Mouse (Mus musculus) forebrain, embryonic 14.5 days (tissue): ENCODE data around the gene Calcoco1. TPM values are rescaled to one million over a fixed set of nuclear protein-coding genes. Genes with fewer than 3 reads are reported as not detected.

Experiments used
- ATAC-seq: fragments of 200-750 bp; cut with Nextera tagmentation; 2 replicates; pipeline ENCODE4 v1.8.0; 2017; ENCODE audit warnings: mild to moderate bottlenecking, moderate library complexity
- DNase-seq: peaks from one replicate; pipeline ENCODE4 v3.0.0-alpha.2; 2015; ENCODE audit warnings: low spot score
- H3K27ac ChIP-seq: fragments of 300-500 bp; sonication (generic); 2 replicates; pipeline ENCODE4 v1.5.1; 2014; ENCODE audit warnings: low read depth, mild to moderate bottlenecking, control low read depth, low read length, moderate library complexity
- H3K27me3 ChIP-seq: fragments of 300-500 bp; sonication (generic); replicated peaks from 2 replicates; pipeline ENCODE4 v1.6.1; 2014; ENCODE audit warnings: low read length, control low read depth, mixed read lengths; ENCODE audit not compliant: control insufficient read depth, insufficient read depth
- H3K36me3 ChIP-seq: fragments of 300-500 bp; sonication (generic); 2 replicates; pipeline ENCODE4 v1.6.1; 2014; ENCODE audit warnings: low read length, control low read depth; ENCODE audit not compliant: control insufficient read depth, insufficient read depth
- H3K4me1 ChIP-seq: fragments of 300-500 bp; sonication (generic); 2 replicates; pipeline ENCODE4 v1.6.1; 2014; ENCODE audit warnings: antibody characterized with exemption, low read length, control low read depth; ENCODE audit not compliant: control insufficient read depth, insufficient read depth
- H3K4me2 ChIP-seq: fragments of 300-500 bp; sonication (generic); 2 replicates; pipeline ENCODE4 v1.6.1; 2014; ENCODE audit warnings: mild to moderate bottlenecking, control low read depth, low read length
- H3K4me3 ChIP-seq: fragments of 300-500 bp; sonication (generic); 2 replicates; pipeline ENCODE4 v1.5.1; 2014; ENCODE audit warnings: low read depth, low read length, control low read depth
- H3K9ac ChIP-seq: fragments of 300-500 bp; sonication (generic); 2 replicates; pipeline ENCODE4 v1.6.1; 2014; ENCODE audit warnings: mild to moderate bottlenecking, low read length, control low read depth, moderate library complexity
- H3K9me3 ChIP-seq: fragments of 300-500 bp; sonication (generic); replicated peaks from 2 replicates; pipeline ENCODE4 v1.6.1; 2016; ENCODE audit warnings: low read length, control low read depth, mixed read lengths; ENCODE audit not compliant: control insufficient read depth
- WGBS: fragments of 180-500 bp; shearing (Covaris S2); extraction: QIAGEN DNeasy Blood & Tissue Kit; methylation state at CpG from one replicate; pipeline ENCODE4 v1.1.7; 2014; 5-methylcytosine and 5-hydroxymethylcytosine counted together
- polyA plus RNA-seq: library from polyadenylated mRNA; unstranded; fragments of >200 nt; fragmentation: Nextera tagmentation; extraction: Ambion mirVana; gene quantifications from 2 replicates; pipeline ENCODE4 v1.2.1, GENCODE M21; 2014

Calcoco1 gene
- polyA plus RNA-seq, 1 experiment from 2014 or later = 48.2 TPM

DNA sequence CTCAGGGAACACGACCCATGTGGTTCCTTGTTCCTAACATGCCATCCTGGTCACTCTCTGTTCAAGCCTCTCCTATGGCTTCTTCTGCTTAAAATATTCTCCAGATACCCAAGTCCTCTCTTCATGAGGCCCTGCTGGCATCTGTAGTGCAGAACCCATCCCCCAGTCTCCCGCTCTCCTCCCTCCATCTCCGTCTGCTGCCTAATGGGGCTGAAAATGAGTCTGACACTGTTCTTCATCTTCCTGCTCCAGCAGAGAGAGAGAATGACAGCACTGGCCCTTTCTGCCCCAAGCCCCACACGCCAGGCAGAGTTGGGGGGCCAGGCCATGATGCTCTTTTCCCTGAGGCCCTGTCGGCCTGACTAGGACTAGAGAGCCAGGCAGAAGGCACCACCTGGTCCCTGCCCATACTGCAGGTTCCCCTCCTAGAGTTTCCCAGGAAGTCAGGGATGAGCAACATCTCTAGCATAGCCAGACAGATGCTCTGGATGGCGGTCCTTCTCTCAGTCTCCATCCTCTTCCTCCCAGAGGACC is 14.2 kb downstream of the Calcoco1 start:
- H3K36me3 ChIP-seq = peaks cover 63% of the 10 kb centered on the region
- DNase-seq (peak; percentile 42), ATAC-seq (no peak)
- H3K9me3 ChIP-seq = no peaks in the 10 kb centered on the region
- peaks cover 6% of the 10 kb centered on the region for H3K4me1 ChIP-seq
- no peak overlapping the region for H3K9ac ChIP-seq
- H3K27ac ChIP-seq = no peak overlapping the region; the same call in 1 of the 2 replicates
- no peak overlapping the region for H3K4me3 ChIP-seq
- WGBS = 61% methylated on average over 6 of the region's 6 CpGs
- H3K27me3 ChIP-seq = no peaks in the 10 kb centered on the region
- H3K4me2 ChIP-seq = no peak overlapping the region

DNA sequence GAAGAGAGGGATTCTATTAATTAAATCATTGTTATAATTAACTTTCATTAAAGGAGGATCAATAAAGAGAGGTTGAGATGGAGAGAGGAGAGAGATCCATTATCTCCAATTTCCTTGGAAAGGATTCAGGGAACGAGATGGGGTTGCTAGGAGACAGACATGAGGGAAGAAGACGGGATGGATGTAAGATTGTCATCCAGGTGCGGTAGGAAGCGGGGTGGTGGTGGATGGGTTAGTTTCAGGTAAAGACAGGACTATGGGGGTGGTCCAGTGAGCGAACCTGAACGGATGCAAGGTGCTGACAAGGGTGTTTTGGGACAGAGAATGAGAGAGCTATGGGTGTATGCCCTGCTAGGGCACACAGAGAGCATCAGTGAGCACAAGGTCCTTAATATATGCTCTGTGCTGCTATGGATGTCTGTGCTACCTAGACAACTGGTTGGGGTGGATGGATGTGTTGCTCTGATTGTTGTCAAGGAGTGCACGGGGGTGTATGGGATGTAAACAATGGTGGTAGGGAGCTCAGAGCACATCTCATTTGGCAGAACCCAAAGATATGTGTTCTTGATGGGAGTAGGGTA is 16.0 kb downstream of the Calcoco1 start:
- DNase-seq (peak; percentile 39), ATAC-seq (peak; percentile 37; the same call in 1 of the 2 replicates)
- Histone ChIP-seq H3K4me1 (peaks cover 6% of the 10 kb centered on the region), H3K27ac (peak overlapping the region; percentile 16), H3K4me2 (no peak overlapping the region), H3K9me3 (no peaks in the 10 kb centered on the region), H3K9ac (no peak overlapping the region), H3K36me3 (peaks cover 46% of the 10 kb centered on the region), H3K27me3 (no peaks in the 10 kb centered on the region), H3K4me3 (no peak overlapping the region)
- 68% methylated on average over 7 of the region's 7 CpGs for WGBS

DNA sequence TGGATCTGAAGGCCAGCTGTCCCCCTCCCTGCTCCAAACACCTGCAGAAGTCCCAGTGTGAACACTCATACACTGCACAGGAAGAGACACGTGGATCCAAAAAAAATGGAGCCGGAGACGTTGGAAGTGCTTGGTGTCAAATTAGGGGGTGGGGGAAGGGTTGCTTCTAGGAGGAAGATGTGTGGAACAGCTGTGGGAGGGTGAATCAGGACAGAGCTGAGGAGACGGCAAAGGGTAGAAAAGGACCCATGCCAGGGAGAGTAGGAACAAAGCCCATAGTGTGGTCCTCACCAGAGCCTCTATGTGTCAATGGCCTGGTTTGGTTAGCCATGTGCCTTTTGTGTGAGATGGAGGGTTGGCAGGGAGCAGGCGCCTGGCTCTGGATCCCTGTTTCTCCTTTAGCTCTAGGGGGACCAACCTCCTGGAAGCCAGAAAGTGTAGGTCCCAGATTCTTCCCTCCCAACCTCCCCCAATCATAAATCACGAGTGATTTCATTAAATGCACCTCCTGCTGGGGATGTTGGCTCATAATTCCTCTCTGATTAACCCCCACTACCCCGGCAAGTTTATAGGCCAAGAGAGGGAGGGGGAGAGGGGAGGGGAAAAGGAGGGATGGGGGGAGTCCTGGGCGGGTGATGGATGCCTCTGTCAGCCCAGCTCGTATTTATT is 16.6 kb downstream of the Calcoco1 start:
- peak; percentile 55 for ATAC-seq
- H3K4me1 ChIP-seq = peaks cover 6% of the 10 kb centered on the region
- peaks cover 39% of the 10 kb centered on the region for H3K36me3 ChIP-seq
- peak; percentile 71 for DNase-seq
- no peak overlapping the region; the same call in 1 of the 2 replicates for H3K9ac ChIP-seq
- no peak overlapping the region for H3K4me3 ChIP-seq
- H3K27ac ChIP-seq = peak overlapping the region; percentile 70
- 31% methylated on average over 9 of the region's 9 CpGs for WGBS
- H3K27me3 ChIP-seq = no peaks in the 10 kb centered on the region
- no peak overlapping the region for H3K4me2 ChIP-seq
- H3K9me3 ChIP-seq = no peaks in the 10 kb centered on the region

DNA sequence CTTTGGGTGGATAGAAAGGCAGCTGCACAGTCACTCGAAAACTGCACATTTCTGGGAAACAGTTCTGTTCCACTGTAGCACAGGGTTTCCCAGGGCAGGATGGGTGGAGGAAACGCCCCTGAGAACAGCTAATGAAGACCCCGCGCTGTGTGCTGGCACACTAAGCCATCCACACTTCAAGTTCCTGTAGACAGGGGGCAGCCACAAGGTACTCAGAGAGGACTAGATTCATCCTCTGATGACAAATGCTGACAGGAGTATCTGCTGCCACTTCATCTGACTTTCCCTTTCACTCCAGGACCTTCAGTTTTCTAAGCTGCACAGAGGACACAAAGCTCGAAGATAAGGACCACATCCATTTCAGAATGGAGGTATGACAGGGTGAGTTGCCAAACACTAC is 17.2 kb downstream of the Calcoco1 start:
- DNase-seq (no peak), ATAC-seq (no peak; the same call in 1 of the 2 replicates)
- Histone ChIP-seq H3K4me2 (no peak overlapping the region), H3K27ac (peak overlapping the region; percentile 70; the same call in 1 of the 2 replicates), H3K27me3 (no peaks in the 10 kb centered on the region), H3K36me3 (peaks cover 35% of the 10 kb centered on the region), H3K4me1 (peaks cover 6% of the 10 kb centered on the region), H3K9ac (no peak overlapping the region), H3K4me3 (no peak overlapping the region), H3K9me3 (no peaks in the 10 kb centered on the region)
- WGBS = 62% methylated on average over 5 of the region's 5 CpGs

DNA sequence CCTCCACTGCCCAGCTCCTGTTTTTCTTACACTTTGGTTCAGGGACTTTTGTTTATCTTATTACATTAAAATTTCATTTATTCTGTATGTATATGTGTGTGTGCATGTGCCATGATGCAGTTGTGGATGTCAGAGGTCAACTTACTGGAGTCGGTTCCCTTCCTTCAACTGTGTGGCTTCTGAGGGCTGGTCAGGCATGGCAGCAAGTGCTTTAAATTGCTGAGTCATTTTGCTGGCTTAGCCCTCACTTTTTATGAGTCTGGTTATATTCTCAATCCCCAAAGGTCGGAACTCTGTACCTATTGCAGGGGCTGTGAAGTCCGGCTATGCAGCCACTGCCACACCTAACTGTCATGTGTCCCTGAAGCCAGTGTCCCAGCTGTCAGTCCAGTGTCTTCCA is 19.0 kb downstream of the Calcoco1 start:
- H3K4me2 ChIP-seq = no peak overlapping the region
- DNase-seq (no peak), ATAC-seq (no peak)
- no peak overlapping the region for H3K27ac ChIP-seq
- no peak overlapping the region for H3K9ac ChIP-seq
- peaks cover 8% of the 10 kb centered on the region for H3K27me3 ChIP-seq
- 92% methylated on average over 3 of the region's 3 CpGs for WGBS
- no peaks in the 10 kb centered on the region for H3K9me3 ChIP-seq
- no peak overlapping the region for H3K4me3 ChIP-seq
- H3K4me1 ChIP-seq = peaks cover 6% of the 10 kb centered on the region
- H3K36me3 ChIP-seq = peaks cover 16% of the 10 kb centered on the region

DNA sequence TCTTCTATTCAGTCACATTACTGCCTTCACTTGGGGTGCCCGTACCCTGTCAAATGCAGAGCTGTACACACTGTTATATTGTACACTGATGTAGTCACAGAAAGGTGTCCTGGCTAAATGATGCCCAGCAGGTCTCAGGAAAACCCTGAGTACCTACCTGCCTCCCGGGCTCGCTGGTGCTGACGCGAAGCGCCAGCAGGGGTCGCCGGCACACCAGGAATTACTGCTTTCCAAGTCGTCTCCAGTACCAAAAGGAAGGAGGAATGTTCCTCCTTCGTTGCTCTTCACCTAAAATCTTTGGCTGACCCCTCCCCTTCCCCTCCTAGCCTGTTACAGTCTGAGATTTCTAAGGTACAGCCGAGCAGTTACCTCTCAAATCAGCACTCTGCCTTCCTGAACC is 23.8 kb downstream of the Calcoco1 start:
- no peaks in the 10 kb centered on the region for H3K36me3 ChIP-seq
- ATAC-seq = peak; percentile 25; the same call in 1 of the 2 replicates
- no peaks in the 10 kb centered on the region for H3K9me3 ChIP-seq
- H3K27me3 ChIP-seq = peaks cover 48% of the 10 kb centered on the region
- peaks cover 9% of the 10 kb centered on the region for H3K4me1 ChIP-seq
- no peak overlapping the region for H3K27ac ChIP-seq
- no peak overlapping the region for H3K4me2 ChIP-seq
- H3K4me3 ChIP-seq = no peak overlapping the region
- WGBS = 1% methylated on average over 11 of the region's 11 CpGs
- no peak overlapping the region for H3K9ac ChIP-seq
- peak; percentile 80 for DNase-seq

DNA sequence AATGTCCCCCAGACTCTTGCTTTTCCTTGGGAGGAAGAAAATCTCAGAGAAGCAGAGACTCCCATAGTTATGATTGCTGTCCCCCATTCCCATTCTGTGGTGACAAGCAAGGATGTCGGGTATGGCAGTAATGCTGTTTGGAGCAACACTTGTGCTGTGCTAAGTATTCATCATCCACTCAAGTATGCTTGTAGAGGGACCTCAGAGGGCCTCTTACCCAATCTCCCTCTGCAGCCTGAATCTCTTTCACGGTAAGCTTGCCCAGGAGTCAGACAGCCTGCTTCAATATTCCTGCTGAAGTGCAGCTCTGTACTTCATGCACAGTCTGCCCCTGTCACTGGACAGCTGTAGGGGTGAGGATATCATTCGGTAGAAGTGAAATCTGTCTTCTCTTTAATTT is 25.1 kb downstream of the Calcoco1 start:
- DNase-seq (no peak), ATAC-seq (no peak)
- Histone ChIP-seq H3K36me3 (no peaks in the 10 kb centered on the region), H3K9ac (no peak overlapping the region), H3K27me3 (peaks cover 51% of the 10 kb centered on the region), H3K4me2 (no peak overlapping the region), H3K4me1 (peaks cover 14% of the 10 kb centered on the region), H3K27ac (no peak overlapping the region), H3K9me3 (no peaks in the 10 kb centered on the region), H3K4me3 (no peak overlapping the region)
- WGBS = 48% methylated on average over 3 of the region's 3 CpGs

DNA sequence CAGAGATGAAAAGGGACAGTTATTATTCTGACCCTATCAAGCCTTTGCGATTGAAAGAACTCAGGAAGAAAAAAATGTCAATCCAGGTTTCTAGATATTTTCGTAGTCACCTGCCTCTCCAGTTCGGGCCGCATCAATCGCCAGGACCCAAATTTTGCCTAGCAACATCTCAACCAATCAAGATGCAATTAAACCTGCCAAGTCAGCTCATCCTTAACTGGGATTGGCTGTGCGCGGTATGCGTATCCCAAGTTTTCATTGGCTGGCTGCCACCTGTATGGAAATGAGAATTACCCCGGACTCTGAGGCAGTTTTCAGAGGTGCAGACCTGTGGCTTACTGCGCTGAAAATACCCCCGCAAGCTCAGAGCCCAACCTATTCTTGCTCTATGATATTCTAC is 28.4 kb downstream of the Calcoco1 start:
- H3K27me3 ChIP-seq = peaks cover 51% of the 10 kb centered on the region
- peak overlapping the region; percentile 37 for H3K4me3 ChIP-seq
- H3K4me2 ChIP-seq = peak overlapping the region; percentile 51
- peak; percentile 95 for DNase-seq
- H3K9ac ChIP-seq = no peak overlapping the region
- H3K27ac ChIP-seq = no peak overlapping the region
- WGBS = under 1% methylated on average over 11 of the region's 11 CpGs
- no peaks in the 10 kb centered on the region for H3K36me3 ChIP-seq
- H3K9me3 ChIP-seq = no peaks in the 10 kb centered on the region
- ATAC-seq = peak; percentile 75
- peaks cover 14% of the 10 kb centered on the region for H3K4me1 ChIP-seq

DNA sequence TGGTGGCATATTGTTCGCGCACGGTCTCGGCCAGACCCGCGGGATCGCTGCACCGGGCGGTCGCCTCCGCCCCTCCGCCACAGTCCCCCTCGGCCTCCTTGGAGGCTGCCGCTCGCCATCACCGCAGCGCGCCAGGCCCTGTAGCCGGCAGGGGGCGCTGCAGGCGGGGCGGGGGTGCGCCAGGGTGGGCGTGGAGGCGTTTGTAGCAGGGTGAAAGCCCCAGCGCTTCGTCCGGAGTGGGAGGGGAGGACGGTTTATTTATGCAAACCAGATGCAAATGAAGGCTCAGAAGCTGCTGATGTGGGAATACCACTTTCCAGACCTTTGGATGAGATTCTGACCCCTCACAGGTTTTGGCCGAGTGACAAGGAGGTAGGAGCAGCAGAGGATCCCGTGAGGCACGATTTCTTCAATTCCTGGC is 29.0 kb downstream of the Calcoco1 start:
- ATAC-seq (peak; percentile 86), DNase-seq (peak; percentile 85)
- under 1% methylated on average over 32 of the region's 32 CpGs for WGBS
- peaks cover 14% of the 10 kb centered on the region for H3K4me1 ChIP-seq
- H3K27me3 ChIP-seq = peaks cover 50% of the 10 kb centered on the region
- H3K27ac ChIP-seq = peak overlapping the region; percentile 34; the same call in 1 of the 2 replicates
- H3K4me2 ChIP-seq = peak overlapping the region; percentile 51
- H3K9ac ChIP-seq = peak overlapping the region; percentile 56
- H3K4me3 ChIP-seq = peak overlapping the region; percentile 37
- H3K36me3 ChIP-seq = no peaks in the 10 kb centered on the region
- no peaks in the 10 kb centered on the region for H3K9me3 ChIP-seq
